Comparison of ENCODE assay signal across 8 mouse cellular contexts in genomic region chr1:155088847-155089603, GRCm38 (mm10). TPM values are rescaled to one million over a fixed set of nuclear protein-coding genes. Genes with fewer than 3 reads are reported as not detected.
A peak's percentile ranks its signal among the peaks of the same experiment; 100 is the strongest.
DNase-seq lines count a peak whose midpoint lies in the region; ATAC-seq and TF ChIP-seq lines count a peak whose summit lies in the region.
"Had no signal": no experiment of that assay in that cellular context is flagged by ENCODE, and none has a peak within 500 bp of the region (broad histone marks: within the 10 kb centered on the region; RNA-seq: fewer than 3 reads in every experiment).

No protein-coding gene starts in this region.

- 24% methylated on average over 16 of the region's 16 CpGs for WGBS in intestine, embryonic 14.5 days
- WGBS in intestine, postnatal 0 days: 39% methylated on average over 16 of the region's 16 CpGs
- WGBS in limb, embryonic 13.5 days: 33% methylated on average over 16 of the region's 16 CpGs
- 73% methylated on average over 16 of the region's 16 CpGs for WGBS in midbrain, embryonic 10.5 days

- no peak overlapping the region for H3K4me3 ChIP-seq in intestine, embryonic 14.5 days (ENCODE audit: low read depth, low read length)
- H3K4me3 ChIP-seq in intestine, postnatal 0 days (ENCODE audit: low read depth, low read length): no peak overlapping the region
- H3K4me3 ChIP-seq in limb, embryonic 13.5 days: no peak overlapping the region
- H3K4me3 ChIP-seq in midbrain, embryonic 10.5 days: no peak overlapping the region
- H3K4me3 ChIP-seq: midbrain, embryonic 15.5 days had no signal

- no peaks in the 10 kb centered on the region for H3K36me3 ChIP-seq in intestine, embryonic 14.5 days (ENCODE audit: control insufficient read depth, insufficient read depth, low read length)
- H3K36me3 ChIP-seq in intestine, postnatal 0 days (ENCODE audit: control insufficient read depth, insufficient read depth): no peaks in the 10 kb centered on the region
- no peaks in the 10 kb centered on the region for H3K36me3 ChIP-seq in limb, embryonic 13.5 days
- no peaks in the 10 kb centered on the region for H3K36me3 ChIP-seq in midbrain, embryonic 10.5 days
- H3K36me3 ChIP-seq: midbrain, embryonic 15.5 days had no signal

- peak overlapping the region; percentile 78 for H3K27ac ChIP-seq in intestine, embryonic 14.5 days (ENCODE audit: low read depth)
- no peak overlapping the region; the same call in 1 of the 2 replicates for H3K27ac ChIP-seq in intestine, postnatal 0 days (ENCODE audit: low read depth, low read length)
- 0 out of 2 replicates have a peak overlapping the region, but pooled peaks have one; percentile 28 for H3K27ac ChIP-seq in limb, embryonic 13.5 days
- no peak overlapping the region; the same call in 1 of the 2 replicates for H3K27ac ChIP-seq in midbrain, embryonic 10.5 days (replicated peaks)
- H3K27ac ChIP-seq: midbrain, embryonic 15.5 days had no signal

- H3K9me3 ChIP-seq in intestine, embryonic 14.5 days (ENCODE audit: control insufficient read depth, low read length): no peaks in the 10 kb centered on the region
- H3K9me3 ChIP-seq in intestine, postnatal 0 days (ENCODE audit: control insufficient read depth): no peaks in the 10 kb centered on the region
- H3K9me3 ChIP-seq in limb, embryonic 13.5 days: no peaks in the 10 kb centered on the region
- no peaks in the 10 kb centered on the region for H3K9me3 ChIP-seq in midbrain, embryonic 10.5 days (replicated peaks)
- H3K9me3 ChIP-seq: midbrain, embryonic 15.5 days had no signal

- no peak for TF ChIP-seq CTCF in intestine, postnatal 0 days (IDR thresholded peaks at IDR 0.05; ENCODE audit: low read depth)

- peak; percentile 67 for DNase-seq in intestine, embryonic 14.5 days (ENCODE audit: low spot score)
- peak; percentile 50 for DNase-seq in urinary bladder, postnatal 14 days (ENCODE audit: low spot score)
- no peak for DNase-seq in urinary bladder, postnatal 36 days (ENCODE audit: low spot score in 2 of 2)
- DNase-seq in midbrain, embryonic 10.5 days (ENCODE audit: low spot score): no peak
- DNase-seq in thymus, postnatal 10 days (ENCODE audit: low spot score in 2 of 2): no peak

- peaks cover 78% of the 10 kb centered on the region for H3K4me1 ChIP-seq in intestine, embryonic 14.5 days (replicated peaks; ENCODE audit: control insufficient read depth, insufficient read depth, low read length)
- H3K4me1 ChIP-seq in intestine, postnatal 0 days (replicated peaks; ENCODE audit: control insufficient read depth, insufficient read depth, low read length): peaks cover 36% of the 10 kb centered on the region
- H3K4me1 ChIP-seq in limb, embryonic 13.5 days: peaks cover 88% of the 10 kb centered on the region
- H3K4me1 ChIP-seq in midbrain, embryonic 10.5 days: peaks cover 72% of the 10 kb centered on the region

- no peaks in the 10 kb centered on the region for H3K27me3 ChIP-seq in intestine, embryonic 14.5 days (replicated peaks; ENCODE audit: control insufficient read depth, insufficient read depth, low read length)
- H3K27me3 ChIP-seq in intestine, postnatal 0 days (replicated peaks; ENCODE audit: control insufficient read depth, insufficient read depth, low read length): no peaks in the 10 kb centered on the region
- no peaks in the 10 kb centered on the region for H3K27me3 ChIP-seq in limb, embryonic 13.5 days
- H3K27me3 ChIP-seq in midbrain, embryonic 10.5 days (ENCODE audit: low read depth, poor library complexity, severe bottlenecking): peaks cover 72% of the 10 kb centered on the region
- H3K27me3 ChIP-seq: midbrain, embryonic 15.5 days had no signal

- ATAC-seq in intestine, embryonic 14.5 days (replicated peaks; ENCODE audit: low FRiP score, low TSS enrichment, low read depth): no peak
- no peak for ATAC-seq in intestine, postnatal 0 days
- ATAC-seq in limb, embryonic 13.5 days (ENCODE audit: low FRiP score, low read depth): no peak
- ATAC-seq: midbrain, embryonic 15.5 days had no signal

- 0 out of 2 replicates have a peak overlapping the region, but pooled peaks have one; percentile 1 for H3K4me2 ChIP-seq in intestine, embryonic 14.5 days (ENCODE audit: low read length)
- no peak overlapping the region for H3K4me2 ChIP-seq in intestine, postnatal 0 days (replicated peaks; ENCODE audit: low read depth)
- no peak overlapping the region; the same call in 1 of the 2 replicates for H3K4me2 ChIP-seq in limb, embryonic 13.5 days (replicated peaks)
- H3K4me2 ChIP-seq: midbrain, embryonic 15.5 days had no signal

- H3K9ac ChIP-seq in intestine, embryonic 14.5 days (ENCODE audit: low read length): no peak overlapping the region
- H3K9ac ChIP-seq in intestine, postnatal 0 days (ENCODE audit: low read depth, low read length): no peak overlapping the region
- no peak overlapping the region for H3K9ac ChIP-seq in limb, embryonic 13.5 days
- H3K9ac ChIP-seq: midbrain, embryonic 15.5 days had no signal

RNA-seq across cellular contexts. Expression of gene Ier5, which starts 10.4 kb away (rescaled TPM):
- 6.0 and 6.7 TPM in 2 replicates for polyA plus RNA-seq in intestine, embryonic 14.5 days (2014; fragmentation: Nextera tagmentation; extraction: Ambion mirVana)
- 6.1 and 6.8 TPM in 2 replicates for polyA plus RNA-seq in intestine, postnatal 0 days (2015; fragmentation: Nextera tagmentation; extraction: Ambion mirVana)
- 5.8 and 6.0 TPM in 2 replicates for polyA plus RNA-seq in limb, embryonic 13.5 days (2015; fragmentation: Nextera tagmentation; extraction: Ambion mirVana)
- 4.0 and 4.3 TPM in 2 replicates for polyA plus RNA-seq in midbrain, embryonic 10.5 days (2016; fragmentation: Nextera tagmentation; extraction: Ambion mirVana)

RNA-seq across cellular contexts. Expression of gene Mr1, which starts 57.6 kb away (rescaled TPM):
- polyA plus RNA-seq in intestine, embryonic 14.5 days (2014; fragmentation: Nextera tagmentation; extraction: Ambion mirVana): 6.3 and 6.8 TPM in 2 replicates
- 2.8 and 3.4 TPM in 2 replicates for polyA plus RNA-seq in intestine, postnatal 0 days (2015; fragmentation: Nextera tagmentation; extraction: Ambion mirVana)
- polyA plus RNA-seq in limb, embryonic 13.5 days (2015; fragmentation: Nextera tagmentation; extraction: Ambion mirVana): 7.6 and 7.7 TPM in 2 replicates
- 0.37 and 0.48 TPM in 2 replicates for polyA plus RNA-seq in midbrain, embryonic 10.5 days (2016; fragmentation: Nextera tagmentation; extraction: Ambion mirVana)

Comparison
In these comparisons a context has a peak if more than half of its experiments do, and no peak if none do; other contexts are left out.
1. DNase-seq: peak in intestine, embryonic 14.5 days (single experiment) and urinary bladder, postnatal 14 days (single experiment); none in urinary bladder, postnatal 36 days (0 of 2), midbrain, embryonic 10.5 days (single experiment) and thymus, postnatal 10 days (0 of 2).
2. H3K27ac ChIP-seq: peak in intestine, embryonic 14.5 days (single experiment) and limb, embryonic 13.5 days (single experiment); none in intestine, postnatal 0 days (single experiment) and midbrain, embryonic 10.5 days (single experiment).